Comparison of ENCODE assay signal across 23 mouse cellular contexts in genomic region chr12:99257570-99257969, GRCm38 (mm10).
A peak's percentile ranks its signal among the peaks of the same experiment; 100 is the strongest.
DNase-seq lines count a peak whose midpoint lies in the region; ATAC-seq and TF ChIP-seq lines count a peak whose summit lies in the region.
"Had no signal": no experiment of that assay in that cellular context is flagged by ENCODE, and none has a peak within 500 bp of the region (broad histone marks: within the 10 kb centered on the region; RNA-seq: fewer than 3 reads in every experiment).

No protein-coding gene starts in this region.

- H3K4me3 ChIP-seq in forebrain, embryonic 15.5 days = no peak overlapping the region
- no peak overlapping the region for H3K4me3 ChIP-seq in forebrain, postnatal 0 days (ENCODE audit: low read depth, low read length)
- H3K4me3 ChIP-seq in heart, embryonic 13.5 days = 0 out of 2 replicates have a peak overlapping the region, but pooled peaks have one; percentile 9
- no peak overlapping the region for H3K4me3 ChIP-seq in hindbrain, embryonic 13.5 days
- H3K4me3 ChIP-seq in hindbrain, embryonic 12.5 days = no peak overlapping the region
- H3K4me3 ChIP-seq: erythroblast, embryonic 14.5 days; lung, embryonic 15.5 days; midbrain, embryonic 10.5 days; midbrain, embryonic 15.5 days had no signal

- TF ChIP-seq CTCF in forebrain, postnatal 0 days (IDR thresholded peaks at IDR 0.05; ENCODE audit: low read depth) = no peak

- no peaks in the 10 kb centered on the region for H3K9me3 ChIP-seq in forebrain, embryonic 15.5 days
- H3K9me3 ChIP-seq in forebrain, postnatal 0 days (ENCODE audit: low read length) = no peaks in the 10 kb centered on the region
- no peaks in the 10 kb centered on the region for H3K9me3 ChIP-seq in heart, embryonic 13.5 days
- H3K9me3 ChIP-seq in hindbrain, embryonic 13.5 days = no peaks in the 10 kb centered on the region
- H3K9me3 ChIP-seq in hindbrain, embryonic 12.5 days (replicated peaks) = no peaks in the 10 kb centered on the region
- H3K9me3 ChIP-seq: lung, embryonic 15.5 days; midbrain, embryonic 10.5 days; midbrain, embryonic 15.5 days had no signal

- H3K9ac ChIP-seq in forebrain, embryonic 15.5 days (replicated peaks) = no peak overlapping the region
- no peak overlapping the region for H3K9ac ChIP-seq in forebrain, postnatal 0 days
- peak overlapping the region; percentile 47; the same call in 1 of the 2 replicates for H3K9ac ChIP-seq in heart, embryonic 13.5 days
- H3K9ac ChIP-seq in hindbrain, embryonic 13.5 days = no peak overlapping the region
- H3K9ac ChIP-seq in hindbrain, embryonic 12.5 days = no peak overlapping the region
- H3K9ac ChIP-seq: liver, embryonic 14.5 days; lung, embryonic 15.5 days; midbrain, embryonic 15.5 days had no signal

- no peak for DNase-seq in forebrain, postnatal 0 days
- DNase-seq in heart, adult 18-20 months = no peak
- peak; percentile 29 for DNase-seq in kidney, postnatal 14 days
- DNase-seq in kidney, adult 11 months = no peak
- DNase-seq: cerebellum, adult 2 months; gastrocnemius, postnatal 10 days; layer of hippocampus, postnatal 36 days; left cerebral cortex, postnatal 4 days; right cerebral cortex, adult 18-20 months; spleen, adult 18-20 months; thymus, postnatal 14 days had no signal

- ATAC-seq in forebrain, embryonic 15.5 days (replicated peaks) = no peak
- no peak; the same call in 1 of the 2 replicates for ATAC-seq in forebrain, postnatal 0 days
- no peak for ATAC-seq in heart, embryonic 13.5 days (ENCODE audit: extremely low read depth, insufficient number of reproducible peaks, low FRiP score, low TSS enrichment)
- ATAC-seq in hindbrain, embryonic 13.5 days (ENCODE audit: low FRiP score) = no peak
- ATAC-seq in hindbrain, embryonic 12.5 days (ENCODE audit: low FRiP score) = no peak
- ATAC-seq: activated CD4-positive, CD25-positive, alpha-beta regulatory T cell, adult 4 months; midbrain, embryonic 15.5 days had no signal

- no peaks in the 10 kb centered on the region for H3K27me3 ChIP-seq in forebrain, embryonic 15.5 days
- H3K27me3 ChIP-seq in forebrain, postnatal 0 days (ENCODE audit: insufficient read depth, low read length) = no peaks in the 10 kb centered on the region
- H3K27me3 ChIP-seq in heart, embryonic 13.5 days (replicated peaks) = no peaks in the 10 kb centered on the region
- H3K27me3 ChIP-seq in hindbrain, embryonic 13.5 days = no peaks in the 10 kb centered on the region
- H3K27me3 ChIP-seq in hindbrain, embryonic 12.5 days = no peaks in the 10 kb centered on the region
- H3K27me3 ChIP-seq: CH12.LX; lung, embryonic 15.5 days; midbrain, embryonic 15.5 days had no signal

- H3K36me3 ChIP-seq in forebrain, embryonic 15.5 days = no peaks in the 10 kb centered on the region
- no peaks in the 10 kb centered on the region for H3K36me3 ChIP-seq in forebrain, postnatal 0 days (ENCODE audit: insufficient read depth)
- H3K36me3 ChIP-seq in heart, embryonic 13.5 days = no peaks in the 10 kb centered on the region
- no peaks in the 10 kb centered on the region for H3K36me3 ChIP-seq in hindbrain, embryonic 13.5 days
- H3K36me3 ChIP-seq in hindbrain, embryonic 12.5 days = no peaks in the 10 kb centered on the region
- H3K36me3 ChIP-seq: lung, embryonic 15.5 days; midbrain, embryonic 15.5 days had no signal

- peaks cover 34% of the 10 kb centered on the region for H3K4me1 ChIP-seq in forebrain, embryonic 15.5 days
- H3K4me1 ChIP-seq in forebrain, postnatal 0 days (ENCODE audit: insufficient read depth) = 0 out of 2 replicates have a peak, but pooled peaks cover 3% of the 10 kb centered on the region
- H3K4me1 ChIP-seq in heart, embryonic 13.5 days = peaks cover 68% of the 10 kb centered on the region
- H3K4me1 ChIP-seq in hindbrain, embryonic 13.5 days (replicated peaks) = peaks cover 54% of the 10 kb centered on the region
- H3K4me1 ChIP-seq in hindbrain, embryonic 12.5 days = peaks cover 39% of the 10 kb centered on the region

- H3K27ac ChIP-seq in forebrain, embryonic 15.5 days (replicated peaks) = 0 out of 2 replicates have a peak overlapping the region, but pooled peaks have one; percentile 27
- no peak overlapping the region for H3K27ac ChIP-seq in forebrain, postnatal 0 days (ENCODE audit: low read depth, low read length)
- H3K27ac ChIP-seq in heart, embryonic 13.5 days (replicated peaks) = peak overlapping the region; percentile 86
- peak overlapping the region; percentile 55; the same call in 1 of the 2 replicates for H3K27ac ChIP-seq in hindbrain, embryonic 13.5 days
- no peak overlapping the region for H3K27ac ChIP-seq in hindbrain, embryonic 12.5 days
- H3K27ac ChIP-seq: liver, embryonic 14.5 days; lung, embryonic 15.5 days; midbrain, embryonic 10.5 days; midbrain, embryonic 15.5 days had no signal

- no peak overlapping the region for H3K4me2 ChIP-seq in forebrain, embryonic 15.5 days (replicated peaks)
- no peak overlapping the region for H3K4me2 ChIP-seq in forebrain, postnatal 0 days (ENCODE audit: low read depth)
- H3K4me2 ChIP-seq in heart, embryonic 13.5 days = peak overlapping the region; percentile 57
- no peak overlapping the region; the same call in 1 of the 2 replicates for H3K4me2 ChIP-seq in hindbrain, embryonic 13.5 days
- H3K4me2 ChIP-seq in hindbrain, embryonic 12.5 days (replicated peaks) = no peak overlapping the region
- H3K4me2 ChIP-seq: hindbrain, embryonic 14.5 days; lung, embryonic 15.5 days; midbrain, embryonic 15.5 days had no signal

- 73% methylated on average over 5 of the region's 5 CpGs for WGBS in forebrain, embryonic 15.5 days
- WGBS in forebrain, postnatal 0 days = 53% methylated on average over 5 of the region's 5 CpGs
- WGBS in heart, embryonic 13.5 days = 11% methylated on average over 5 of the region's 5 CpGs
- 71% methylated on average over 5 of the region's 5 CpGs for WGBS in hindbrain, embryonic 13.5 days
- WGBS in hindbrain, embryonic 12.5 days = 81% methylated on average over 5 of the region's 5 CpGs

Comparison
In these comparisons a context has a peak if more than half of its experiments do, and no peak if none do; other contexts are left out.
1. H3K27ac ChIP-seq: peak in forebrain, embryonic 15.5 days (single experiment), heart, embryonic 13.5 days (single experiment) and hindbrain, embryonic 13.5 days (single experiment); none in forebrain, postnatal 0 days (single experiment) and hindbrain, embryonic 12.5 days (single experiment).